Mouse (Mus musculus): ENCODE measurements around the gene Nlgn1.

Gene Nlgn1

DNA sequence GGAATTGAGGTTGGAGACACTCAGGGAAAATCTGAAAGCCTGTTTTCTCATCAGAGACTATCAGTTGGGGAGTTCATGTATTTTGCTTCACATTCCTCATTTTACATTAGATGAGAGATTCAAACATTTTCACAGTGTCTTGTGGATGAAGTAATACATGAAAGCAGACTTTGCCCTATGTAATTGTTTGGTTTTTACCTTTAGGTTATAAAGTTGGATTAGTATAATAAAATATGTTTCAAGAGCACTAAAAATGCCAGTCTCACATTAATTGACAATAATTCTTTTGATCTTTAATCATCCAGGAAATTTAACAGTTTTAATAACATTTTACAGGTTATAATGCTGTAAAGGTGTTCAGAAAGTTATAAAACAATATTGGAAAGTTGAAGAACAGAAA, 262.9 kb downstream of the Nlgn1 start:
- no peak for DNase-seq (ENCODE audit: low read depth, low spot score)

DNA sequence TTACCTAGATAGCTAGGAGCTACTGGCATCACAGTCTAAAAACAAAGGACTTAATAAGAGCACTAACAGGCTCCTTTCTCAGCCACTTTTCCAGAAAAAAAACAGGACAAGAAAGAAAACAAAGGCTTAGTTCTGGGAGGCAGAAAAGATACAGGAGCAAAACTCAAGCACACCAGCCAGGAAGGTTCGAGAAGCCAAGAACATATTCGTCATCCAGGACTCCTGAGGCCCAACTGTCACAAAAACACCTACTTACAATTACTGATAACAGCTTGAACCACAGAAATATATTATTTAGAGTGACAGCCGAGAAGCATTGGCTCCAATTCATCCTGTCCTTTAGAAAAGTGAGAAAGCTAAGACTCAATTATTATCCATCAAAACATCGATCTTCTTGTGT, 281.5 kb downstream of the Nlgn1 start:
- DNase-seq (ENCODE audit: low read depth, low spot score): no peak

DNA sequence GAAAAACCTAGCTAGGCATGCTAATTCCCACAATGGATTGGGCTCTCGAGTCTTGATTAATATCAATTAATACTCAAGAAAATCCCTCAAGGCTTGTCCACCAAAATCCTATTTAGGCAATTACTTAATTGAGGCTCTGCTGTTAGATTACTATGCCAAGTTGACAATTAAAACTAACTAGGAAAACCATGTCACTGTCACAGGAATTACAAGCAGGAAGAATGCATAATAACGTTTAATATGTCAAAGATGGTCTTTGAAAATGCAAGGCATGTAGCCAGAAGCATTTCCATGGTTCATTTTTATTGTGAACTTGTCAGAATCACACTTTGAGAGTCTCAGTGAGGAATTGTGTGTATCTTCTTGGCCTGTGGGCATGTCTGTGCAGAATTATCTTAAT, 289.3 kb downstream of the Nlgn1 start:
- no peak for DNase-seq (ENCODE audit: low read depth, low spot score)

DNA sequence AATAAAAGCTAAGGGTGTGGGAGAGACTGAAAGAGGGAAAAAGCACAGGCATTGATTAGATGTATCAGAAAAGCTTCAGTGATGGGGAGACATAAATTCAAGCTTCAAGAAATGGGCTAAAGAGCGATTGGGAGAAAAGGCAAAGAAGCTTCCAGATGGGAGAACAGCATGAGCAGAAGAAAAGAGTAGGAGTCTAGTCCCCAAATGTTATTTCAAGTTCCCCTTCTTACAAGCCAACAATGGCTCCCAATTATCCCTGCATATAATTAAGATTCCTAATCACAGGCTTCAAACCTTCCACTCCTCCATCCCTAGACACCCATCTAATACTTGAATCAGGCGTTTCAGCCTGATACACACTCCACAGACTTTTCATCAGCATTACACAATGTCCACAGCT, 292.6 kb downstream of the Nlgn1 start:
- no peak for DNase-seq (ENCODE audit: low read depth, low spot score)

DNA sequence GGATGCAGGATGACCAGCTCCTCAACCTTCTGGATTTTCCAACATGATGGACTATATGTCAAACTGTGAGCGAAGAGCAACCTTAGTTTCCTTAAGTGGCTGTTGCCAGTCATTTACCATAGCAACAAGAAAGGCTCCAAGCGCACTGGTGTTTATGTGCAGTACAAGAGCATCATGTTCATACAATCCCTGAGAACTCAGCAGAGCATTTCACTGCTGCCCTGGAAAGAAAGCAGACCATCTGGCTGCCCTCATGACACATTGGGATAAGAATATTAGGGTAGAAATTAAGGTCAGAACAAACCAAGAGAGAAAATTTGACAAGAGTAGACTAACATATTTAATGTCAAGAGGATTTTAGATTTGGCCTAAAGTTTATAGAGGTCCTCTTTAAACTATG, 306.2 kb downstream of the Nlgn1 start:
- no peak for DNase-seq (ENCODE audit: low read depth, low spot score)

DNA sequence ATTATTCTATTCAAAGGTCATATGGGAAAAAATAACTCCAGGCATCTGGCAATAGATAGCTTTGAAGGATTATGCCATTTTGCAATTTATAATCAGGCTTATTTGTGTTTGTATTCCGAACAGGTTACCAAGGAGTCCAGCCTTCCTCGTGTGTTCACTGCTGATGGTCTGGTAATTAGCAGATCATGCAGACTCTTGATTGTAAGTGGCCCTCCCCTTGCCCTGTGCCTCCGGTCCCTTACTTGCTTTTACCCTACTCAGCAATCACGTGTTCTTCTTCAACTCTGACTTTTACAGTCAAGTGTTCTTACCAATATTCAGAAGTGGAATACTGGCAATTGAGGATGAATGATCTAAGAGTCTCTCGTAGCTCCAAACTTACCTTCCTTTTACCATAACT, 309.0 kb downstream of the Nlgn1 start:
- no peak for DNase-seq (ENCODE audit: low read depth, low spot score)

DNA sequence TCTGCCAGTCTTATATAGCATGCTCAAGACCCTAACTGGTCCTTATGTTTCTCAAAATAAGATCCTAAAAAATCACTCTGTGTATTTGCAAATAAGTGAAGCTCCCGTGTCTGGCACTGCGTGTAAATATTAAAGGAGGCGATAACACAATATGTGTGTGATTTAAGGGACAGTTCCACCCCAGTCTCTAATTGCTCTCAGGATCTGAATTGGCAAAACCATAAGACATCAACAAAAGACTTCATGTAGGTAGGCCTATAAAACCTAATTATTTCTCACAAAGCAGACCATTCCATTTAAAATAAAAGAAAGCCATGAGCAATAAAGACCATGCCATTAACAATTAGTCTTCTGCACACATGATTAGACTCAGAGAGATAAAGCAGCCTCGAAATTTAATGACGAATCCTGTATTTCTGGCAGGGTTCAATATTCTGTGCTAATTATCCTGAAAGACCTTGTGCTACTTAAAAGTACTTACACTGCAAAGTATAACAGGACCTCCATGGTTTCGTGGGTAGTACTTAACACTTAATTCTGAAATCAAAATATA, 310.6 kb downstream of the Nlgn1 start:
- no peak for DNase-seq (ENCODE audit: low read depth, low spot score)

DNA sequence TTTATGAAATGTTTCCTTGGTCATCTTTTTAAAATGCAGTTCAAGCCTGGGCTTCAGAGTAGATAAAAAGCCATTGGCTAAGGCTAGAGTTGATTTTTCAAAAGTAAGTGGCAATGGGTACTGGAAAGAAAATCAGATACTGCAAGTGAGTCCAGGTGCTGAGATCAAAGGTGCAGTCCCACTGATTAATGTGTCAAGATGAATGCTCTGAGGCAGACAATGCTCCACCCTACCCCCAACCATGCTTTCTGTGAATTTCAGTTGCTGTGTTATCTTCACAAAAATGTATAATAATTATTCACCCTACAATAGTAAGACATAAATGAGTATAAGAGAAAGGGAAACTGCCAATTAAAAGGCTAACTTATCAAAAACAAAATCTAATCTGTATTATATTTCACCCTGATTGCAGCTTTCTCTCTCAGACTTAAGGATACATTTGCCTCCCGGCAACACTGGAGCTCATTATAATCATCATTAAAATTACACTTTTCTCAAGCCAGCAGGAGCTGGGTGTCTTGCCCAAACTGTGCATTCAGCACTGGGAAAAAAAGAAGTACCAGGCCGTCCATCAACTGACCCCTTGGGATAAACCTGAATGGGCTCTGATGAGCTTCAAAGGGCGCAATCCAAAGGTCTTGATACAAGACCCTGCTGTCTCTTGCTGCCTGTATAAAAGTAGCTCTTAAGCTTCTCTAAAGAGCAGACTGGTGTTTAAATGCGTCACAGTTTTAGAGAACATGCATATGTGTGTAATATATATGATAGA, 320.8 kb downstream of the Nlgn1 start:
- DNase-seq (ENCODE audit: low read depth, low spot score): no peak

DNA sequence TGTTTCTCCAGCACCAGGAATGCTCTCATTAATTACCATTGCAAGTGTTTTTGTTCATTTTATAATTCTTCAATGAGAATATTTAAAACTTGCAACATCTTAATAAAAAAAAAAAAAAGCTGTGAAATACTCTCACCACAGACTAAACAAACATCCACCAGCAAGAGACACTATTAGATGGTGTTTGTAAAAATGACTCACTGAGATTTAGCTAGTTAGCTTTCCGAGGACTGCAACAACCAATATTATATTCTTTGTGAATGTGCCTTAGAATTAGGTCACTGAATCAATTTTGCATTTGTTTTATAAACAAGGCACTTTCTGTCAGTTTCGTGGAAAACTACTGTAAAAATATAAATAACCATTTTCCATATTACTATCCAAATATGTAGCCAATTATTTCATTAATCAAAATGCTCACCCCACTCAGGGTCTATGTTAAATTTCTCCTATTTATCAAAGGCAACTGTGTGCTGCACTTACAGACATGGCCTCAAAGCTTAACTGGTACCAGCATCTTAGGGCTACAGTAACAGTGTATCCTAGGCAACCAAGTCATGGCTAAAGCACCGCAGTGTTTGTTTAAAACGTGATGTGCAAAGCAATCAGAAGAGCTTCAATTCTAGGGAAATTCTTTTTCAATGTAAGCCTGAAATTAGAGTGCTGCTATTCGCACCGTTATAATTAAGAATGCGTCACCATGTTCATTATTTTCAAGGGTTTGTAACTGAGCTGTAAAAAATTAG, 329.2 kb downstream of the Nlgn1 start:
- no peak for DNase-seq (ENCODE audit: low read depth, low spot score)

DNA sequence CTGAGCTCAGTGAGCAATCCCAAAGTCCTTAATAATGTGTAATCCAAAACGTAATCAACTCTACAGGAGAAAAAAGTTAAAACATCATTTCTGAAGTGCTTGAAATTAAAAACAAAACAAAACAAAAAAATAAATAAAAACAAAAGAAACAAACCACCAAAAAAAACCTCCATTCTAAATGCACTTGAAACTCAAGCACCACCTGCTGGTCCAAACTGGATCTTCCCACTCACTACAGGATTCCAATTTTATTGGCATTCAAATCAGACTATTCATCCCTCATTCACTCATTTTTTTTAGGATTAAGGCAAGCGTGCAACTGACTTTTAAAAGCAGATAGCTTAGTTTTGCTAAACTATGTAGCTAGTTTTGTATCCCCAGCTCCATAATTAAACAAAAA, 329.9 kb downstream of the Nlgn1 start:
- DNase-seq (ENCODE audit: low read depth, low spot score): no peak

DNA sequence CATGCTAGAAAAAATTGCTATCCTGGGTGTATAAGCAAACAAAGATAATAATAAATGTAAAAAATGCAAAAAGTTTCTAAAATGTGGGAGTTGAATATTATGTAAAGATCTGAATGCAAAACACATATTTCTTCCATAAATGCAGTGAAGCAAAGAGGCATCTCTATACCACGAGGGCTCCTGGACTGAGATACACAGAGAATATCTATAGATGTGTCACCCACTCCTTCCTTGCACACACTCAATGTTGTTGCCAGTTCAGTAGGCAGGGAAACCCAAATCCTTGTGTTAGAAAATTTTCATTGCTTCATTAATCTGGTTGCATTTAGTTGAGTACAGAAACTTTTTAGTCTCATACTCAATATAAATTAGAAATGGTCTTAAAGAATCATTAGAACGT, 364.7 kb downstream of the Nlgn1 start:
- DNase-seq (ENCODE audit: low read depth, low spot score): no peak

DNA sequence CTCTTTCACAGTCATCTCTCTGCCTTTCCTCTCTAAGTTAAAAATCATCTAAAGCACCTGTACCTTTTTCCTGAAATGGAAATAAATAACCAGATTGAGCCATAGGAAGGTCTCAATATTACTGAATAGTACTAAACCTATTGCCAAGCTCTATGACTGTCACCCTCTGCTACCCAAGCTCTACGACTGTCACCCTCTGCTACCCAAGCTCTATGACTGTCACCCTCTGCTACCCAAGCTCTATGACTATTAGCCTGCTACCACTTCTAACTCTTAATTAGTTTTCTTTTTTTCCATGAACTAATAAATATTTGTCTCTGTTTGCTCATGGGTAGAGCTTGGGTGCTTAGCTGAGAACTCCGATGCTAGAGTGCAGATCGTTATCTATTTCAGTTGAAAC, 368.0 kb downstream of the Nlgn1 start:
- no peak for DNase-seq (ENCODE audit: low read depth, low spot score)

DNA sequence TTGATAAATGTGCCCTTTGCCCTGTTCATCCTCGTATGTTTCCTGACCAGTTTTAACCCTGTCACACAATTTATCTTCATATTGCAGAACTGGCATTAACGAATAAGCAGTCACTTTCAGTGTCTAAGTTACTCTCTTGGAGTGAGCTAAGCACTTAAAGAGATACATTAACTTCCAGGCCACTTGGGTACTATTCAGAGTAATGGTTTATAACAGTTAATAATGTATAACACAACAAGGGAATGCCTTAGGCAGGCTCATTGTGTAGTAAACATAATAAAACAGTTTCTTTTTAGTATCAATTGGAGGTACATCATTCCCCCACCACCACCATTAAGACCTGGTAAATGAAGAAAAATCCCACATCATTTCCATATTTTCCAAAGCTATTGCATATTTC, 368.7 kb downstream of the Nlgn1 start:
- no peak for DNase-seq (ENCODE audit: low read depth, low spot score)

DNA sequence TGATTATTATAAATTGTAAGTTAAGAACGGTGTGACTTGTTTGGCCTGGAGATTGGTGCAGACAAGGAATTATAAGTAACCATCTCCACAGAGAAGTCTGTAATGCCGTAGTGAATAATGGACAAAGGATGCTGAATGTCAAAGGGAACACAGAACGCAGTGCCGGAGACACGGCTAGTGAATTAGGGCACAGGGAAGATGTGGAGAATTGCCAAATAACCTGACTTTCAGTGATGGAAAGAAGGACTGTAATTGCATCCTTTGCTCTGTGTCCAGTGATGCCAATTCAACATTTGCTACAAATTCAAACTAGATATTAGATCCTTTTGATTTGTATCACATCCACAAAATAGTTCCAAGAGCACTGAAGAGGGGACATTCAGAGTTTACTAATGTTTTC, 415.7 kb downstream of the Nlgn1 start:
- no peak for DNase-seq (ENCODE audit: low read depth, low spot score)

DNA sequence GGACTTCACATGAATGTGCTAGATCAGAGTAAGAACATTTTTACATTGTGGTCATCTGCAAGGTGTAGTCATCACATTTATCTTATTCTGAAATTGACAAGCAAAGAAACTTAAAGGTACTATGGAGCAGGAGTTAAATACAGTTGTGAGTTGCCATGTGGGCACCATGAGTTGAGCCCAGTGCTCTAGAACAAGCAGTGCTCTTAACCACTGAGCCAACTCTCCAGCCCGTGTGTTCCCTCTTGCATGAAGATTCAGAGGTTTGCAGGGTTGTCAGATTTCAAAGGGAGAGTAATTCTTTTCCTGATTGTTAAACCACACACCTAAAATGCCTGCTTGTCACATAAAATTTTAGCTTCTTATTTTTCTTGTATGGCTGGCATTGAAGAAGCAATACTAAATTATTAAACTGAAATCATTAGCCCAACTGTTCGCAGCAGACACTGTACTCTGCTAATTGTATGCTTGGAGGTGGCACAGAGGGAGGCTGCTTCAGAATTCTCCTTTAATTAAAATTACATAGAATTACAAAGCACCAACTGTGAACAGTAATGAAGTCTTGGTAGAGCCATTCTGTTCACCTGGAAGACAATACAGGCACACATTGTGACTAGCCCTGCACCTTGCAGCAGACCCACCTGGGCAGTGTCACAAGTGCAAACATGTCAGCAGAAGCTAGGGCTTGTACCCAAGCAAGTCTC, 417.7 kb downstream of the Nlgn1 start:
- no peak for DNase-seq (ENCODE audit: low read depth, low spot score)

DNA sequence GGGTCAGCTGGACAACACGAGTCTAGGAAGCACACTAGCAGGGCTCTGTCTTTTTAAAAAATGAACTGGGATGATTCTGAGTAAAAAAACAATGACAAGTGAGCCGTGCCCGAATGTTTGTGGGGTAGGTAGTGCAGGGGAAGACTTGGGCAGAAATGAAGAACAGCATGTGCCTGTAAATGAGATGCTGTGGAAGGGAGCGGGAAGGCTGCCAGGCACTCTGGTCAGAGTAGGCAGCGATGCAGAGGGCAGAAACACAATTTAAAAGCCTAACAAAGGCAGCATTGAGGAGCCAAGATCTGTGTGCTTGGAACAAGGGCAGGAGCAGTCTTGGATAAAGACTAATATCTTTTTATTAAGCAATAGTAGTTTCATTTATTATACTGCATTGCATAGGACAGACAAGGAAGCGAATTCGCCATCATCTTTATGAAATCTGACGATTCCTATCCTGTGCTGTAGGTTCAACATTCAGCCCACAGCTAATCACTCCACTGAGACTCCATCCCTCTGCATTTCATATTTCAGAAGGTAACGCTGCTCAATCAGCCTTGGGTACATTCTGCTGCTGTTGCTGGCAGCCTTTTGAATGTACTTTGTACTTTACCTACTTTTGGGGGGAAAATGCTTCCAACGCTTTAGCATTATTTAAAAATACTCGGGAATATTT, 429.0 kb downstream of the Nlgn1 start:
- DNase-seq (ENCODE audit: low read depth, low spot score): no peak

DNA sequence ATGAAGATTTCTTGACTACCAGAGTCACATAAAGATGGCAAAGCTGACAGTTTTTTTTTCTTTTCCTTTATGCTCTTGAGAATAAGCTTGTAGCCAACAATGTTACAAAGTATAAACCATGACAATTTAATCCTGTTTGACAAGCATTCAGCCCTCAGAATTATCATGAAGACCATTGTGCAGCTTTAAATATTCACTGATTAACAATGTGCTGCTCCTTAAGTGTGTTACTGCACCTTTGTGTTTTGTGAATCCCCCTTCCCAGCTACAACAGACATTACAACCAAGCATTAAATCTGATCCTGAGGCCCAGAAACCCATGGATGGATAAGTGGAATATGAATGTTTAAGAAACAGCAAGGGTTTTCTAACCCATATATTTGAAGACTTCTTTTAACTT, 434.8 kb downstream of the Nlgn1 start:
- DNase-seq (ENCODE audit: low read depth, low spot score): no peak

DNA sequence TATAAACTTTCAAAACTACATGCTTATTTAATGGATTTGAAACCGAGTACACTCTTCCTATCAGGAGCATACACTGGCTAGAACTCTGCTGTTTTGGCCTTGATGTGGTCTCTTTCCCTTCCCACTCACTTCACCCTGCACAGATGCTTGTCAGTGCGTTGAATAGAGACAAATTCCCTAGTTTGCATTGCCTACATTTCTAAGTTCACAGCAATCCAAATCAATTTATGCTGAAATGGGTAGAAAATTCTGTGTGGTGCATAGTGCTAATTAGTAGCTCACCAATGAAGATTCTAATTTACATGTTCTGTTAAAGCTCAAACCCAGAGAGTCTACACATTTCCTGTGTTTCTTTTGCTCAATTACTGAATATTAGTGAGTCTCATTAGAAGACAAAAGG, 447.5 kb downstream of the Nlgn1 start:
- no peak for DNase-seq (ENCODE audit: low read depth, low spot score)

DNA sequence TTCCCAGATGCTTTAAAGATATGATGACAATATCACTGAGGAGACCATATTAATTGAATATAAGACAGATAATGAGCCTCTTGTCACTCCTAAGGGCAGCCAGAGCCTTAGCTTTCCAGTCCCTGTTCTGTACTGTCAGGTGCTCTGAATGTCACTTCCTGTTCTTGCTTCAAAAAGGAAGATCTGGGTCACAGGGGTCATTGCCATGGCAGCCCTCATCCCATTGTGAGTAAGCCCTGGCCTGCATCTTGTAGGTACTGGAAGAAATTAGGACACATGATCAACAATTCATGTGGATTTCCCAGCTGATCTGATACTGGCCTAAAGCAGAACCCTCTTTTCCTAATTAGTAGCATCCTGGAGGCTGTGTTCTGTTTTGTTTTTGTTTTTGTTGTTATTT, 463.1 kb downstream of the Nlgn1 start:
- DNase-seq (ENCODE audit: low read depth, low spot score): no peak

DNA sequence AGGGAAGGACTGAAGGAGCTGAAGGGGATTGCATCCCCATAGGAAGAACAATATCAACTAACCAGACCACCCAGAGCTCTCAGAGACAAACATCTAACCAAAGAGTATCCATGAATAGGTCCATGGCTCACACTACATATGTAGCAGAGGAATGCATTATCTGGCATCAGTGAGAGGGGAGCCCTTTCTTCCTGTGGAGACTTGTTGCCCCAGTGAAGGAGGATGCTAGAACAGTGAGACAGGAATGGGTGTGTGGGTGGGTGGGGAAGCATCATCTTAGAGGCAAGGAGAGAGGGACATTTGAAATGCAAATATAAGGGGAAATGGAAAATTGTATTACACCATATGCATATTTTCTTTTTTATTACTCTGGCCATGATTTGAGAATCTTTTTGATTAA, 473.9 kb downstream of the Nlgn1 start:
- no peak for DNase-seq (ENCODE audit: low read depth, low spot score)

DNA sequence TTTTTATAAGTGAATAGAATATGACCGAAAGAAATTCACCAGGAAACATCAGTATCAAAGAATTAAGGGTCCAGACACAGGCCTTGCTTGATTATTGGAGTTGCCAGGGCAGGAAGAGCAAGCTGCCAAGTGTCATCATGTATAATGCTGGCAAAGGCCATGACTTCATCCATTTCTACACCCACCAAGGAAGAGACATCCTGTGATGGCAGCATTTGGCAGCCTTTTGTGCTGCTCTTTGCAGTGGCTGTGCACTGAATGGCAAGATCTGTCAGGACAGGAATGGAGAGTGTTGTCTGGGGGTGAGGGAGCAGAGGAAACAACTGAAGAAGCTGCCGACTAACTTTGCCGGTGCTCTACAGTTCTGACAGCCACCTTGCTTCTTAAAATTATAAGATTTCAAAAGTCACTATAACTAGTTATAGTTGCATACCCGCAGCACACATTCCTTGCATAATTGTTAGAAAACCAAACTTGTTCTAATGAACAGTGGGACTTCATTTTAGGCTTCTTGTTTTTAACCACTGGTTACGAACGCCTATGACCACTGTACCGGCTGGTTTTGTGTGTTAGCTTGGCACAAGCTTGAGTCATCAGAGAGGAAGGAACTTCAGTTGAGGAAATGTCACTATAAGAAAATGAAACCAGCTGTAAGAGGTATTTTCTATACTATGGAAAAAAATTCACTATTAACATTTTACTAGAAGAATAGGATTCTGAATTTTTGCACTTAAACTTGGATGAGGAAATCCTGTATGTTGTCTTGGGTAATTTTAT, 487.4 kb downstream of the Nlgn1 start:
- DNase-seq (ENCODE audit: low read depth, low spot score): no peak

Data from embryo, embryonic 11.5 days (tissue).